Mouse (Mus musculus) erythroid progenitor cell, adult 5-6 weeks (primary cell): ENCODE measurements around the gene Zbtb12. TPM values are rescaled to one million over a fixed set of nuclear protein-coding genes. Genes with fewer than 3 reads are reported as not detected.
A peak's percentile ranks its signal among the peaks of the same experiment; 100 is the strongest.

Experiments used
- ATAC-seq: replicated peaks from 2 replicates; pipeline ENCODE4 v1.8.0; 2016; ENCODE audit warnings: moderate number of reproducible peaks, mild to moderate bottlenecking, moderate TSS enrichment, inconsistent platforms; ENCODE audit not compliant: poor library complexity, low FRiP score, severe bottlenecking
- total RNA-seq, 2 experiments: library from RNA; stranded (forward) in 1 of 2; stranded (reverse) in 1 of 2; fragments of 150-400 nt in 1 of 2; fragments of 186-747, 209-891 nt in 1 of 2; gene quantifications; 2 replicates each; pipeline versions ENCODE4 v1.2.3 to v1.2.4; 2015 to 2017; ENCODE audit warnings: low replicate concordance in 2 of 2

The Zbtb12 gene
- total RNA-seq, 2 experiments from 2014 or later: not detected

DNA sequence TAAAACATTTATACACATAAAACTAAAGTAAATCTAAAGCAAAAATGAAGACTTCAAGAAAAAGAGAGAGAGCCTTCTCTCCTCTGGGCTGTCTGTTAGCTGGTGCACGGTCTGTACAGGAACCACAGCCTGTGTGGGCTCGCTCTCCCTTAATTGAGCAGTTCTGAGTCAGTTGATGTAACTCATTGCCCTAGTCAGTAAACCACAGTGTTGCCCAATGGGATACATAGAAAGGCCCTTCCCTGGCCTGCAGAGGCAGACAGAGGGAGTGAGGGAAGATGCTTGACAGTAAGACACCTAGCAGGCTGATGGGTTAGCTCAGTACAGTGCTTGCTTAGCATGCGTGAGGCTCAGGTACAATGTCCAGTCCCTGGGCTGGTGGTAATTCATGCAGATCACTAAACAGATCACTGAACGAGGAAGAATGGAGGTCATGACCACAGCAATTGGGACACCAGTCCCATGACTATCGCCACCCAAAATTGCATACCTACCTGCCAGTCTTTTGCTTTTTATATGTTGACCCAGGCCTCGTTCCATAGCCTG is 58.8 kb downstream of the Zbtb12 start:
- no peak for ATAC-seq

DNA sequence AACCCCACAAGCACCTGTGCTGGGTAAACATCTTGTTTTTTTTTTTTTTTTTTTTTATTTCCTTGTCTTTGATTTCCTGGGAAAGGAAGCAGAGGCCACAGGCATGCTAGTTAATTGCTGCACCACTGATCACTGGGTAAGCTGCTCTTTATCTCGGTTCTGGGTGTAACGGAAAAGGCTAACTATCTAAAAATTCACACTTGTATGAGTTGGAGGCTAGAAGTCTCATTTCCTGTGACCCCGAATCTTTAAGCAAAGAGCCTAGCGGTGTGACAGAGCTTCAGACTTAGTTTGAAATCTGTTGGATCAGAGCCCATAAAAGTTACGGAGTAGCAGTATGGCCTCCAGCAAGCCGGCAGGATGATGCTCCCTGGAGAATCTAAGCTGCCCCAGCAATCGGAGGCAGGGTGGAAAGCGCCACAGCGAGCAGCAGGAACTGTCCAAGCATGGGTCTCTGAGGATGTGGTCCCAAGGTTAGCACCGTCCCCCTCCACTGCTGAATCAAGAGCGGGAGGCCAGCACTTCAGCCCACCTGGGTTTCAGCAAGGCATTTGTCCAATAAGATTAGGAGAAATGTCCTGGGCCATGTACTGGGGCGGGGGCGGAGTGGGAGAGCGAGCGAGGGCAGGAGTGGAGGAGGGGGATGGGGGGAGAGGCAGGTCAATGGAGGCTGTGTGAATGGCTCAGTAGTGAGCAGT is 62.2 kb downstream of the Zbtb12 start:
- peak; percentile 46; the same call in 1 of the 2 replicates for ATAC-seq

DNA sequence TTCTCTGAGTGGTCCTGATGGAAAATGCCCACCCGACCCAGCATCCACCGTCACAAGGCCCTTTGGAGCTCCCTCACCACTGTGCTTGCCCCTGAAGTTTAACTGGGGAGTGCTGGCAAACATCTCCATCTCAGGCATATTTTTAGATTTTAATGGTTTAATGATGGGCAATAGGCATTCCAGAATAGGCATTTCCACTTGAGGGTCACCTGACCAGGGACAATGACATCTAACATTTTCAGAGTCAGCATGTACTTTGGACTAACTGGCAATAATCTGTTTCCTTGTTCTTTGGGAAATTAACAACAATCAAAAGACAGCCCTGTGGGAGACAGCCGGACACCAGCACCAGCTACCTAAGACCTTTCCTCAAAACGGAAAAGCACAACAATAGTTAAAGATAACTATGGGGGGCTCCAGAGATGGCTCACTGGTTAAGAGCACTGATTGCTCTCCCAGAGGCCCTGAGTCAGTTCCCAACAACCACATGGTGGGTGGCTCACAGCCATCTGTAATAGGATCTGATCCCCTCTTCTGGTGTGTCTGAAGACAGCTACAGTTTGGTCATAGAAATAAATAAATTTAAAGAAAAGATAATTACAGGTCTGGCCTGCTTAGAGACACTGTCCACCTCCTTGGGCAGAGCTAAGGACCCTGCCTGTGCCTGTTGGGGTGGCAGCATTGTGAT is 64.0 kb downstream of the Zbtb12 start:
- no peak for ATAC-seq

DNA sequence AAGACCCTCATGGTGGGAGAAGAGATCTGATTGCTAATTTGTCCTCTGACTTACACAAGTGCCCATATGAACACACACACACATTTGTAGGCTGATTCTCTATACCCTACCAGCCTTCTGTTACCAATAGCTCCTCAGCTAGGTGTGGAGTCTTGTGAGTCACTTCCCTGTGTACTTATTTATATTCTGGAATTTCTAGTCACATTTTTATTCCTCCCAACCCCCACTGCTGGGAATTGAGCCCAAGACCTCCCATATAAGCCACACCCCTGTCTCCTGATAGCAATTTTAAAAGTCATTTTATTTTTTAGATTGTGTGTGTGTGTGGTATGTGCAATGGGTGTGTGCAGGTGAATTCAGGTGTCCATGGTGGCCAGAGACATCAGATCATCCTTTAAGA is 65.1 kb downstream of the Zbtb12 start:
- ATAC-seq: no peak

Other genes with a start within 250 kb of the Zbtb12 start
Only the 30 nearest of the 38 such genes appear.
- not detected in 2 replicates for gene Tnxb, start 208.9 kb upstream of the Zbtb12 start, total RNA-seq (2015; ENCODE audit: low replicate concordance)
- not detected in 2 replicates for gene Tnxb, start 208.9 kb upstream of the Zbtb12 start, total RNA-seq (2017; ENCODE audit: low replicate concordance)
- gene C4b, start 135.6 kb upstream of the Zbtb12 start, total RNA-seq (2015; ENCODE audit: low replicate concordance): 0.36 TPM in 1 of 2 replicates, not detected in the other
- under 0.01 and 2.1 TPM in 2 replicates for gene C4b, start 135.6 kb upstream of the Zbtb12 start, total RNA-seq (2017; ENCODE audit: low replicate concordance)
- not detected in 2 replicates for gene Cyp21a1, start 74.9 kb upstream of the Zbtb12 start, total RNA-seq (2015; ENCODE audit: low replicate concordance)
- gene Cyp21a1, start 74.9 kb upstream of the Zbtb12 start, total RNA-seq (2017; ENCODE audit: low replicate concordance): not detected in 2 replicates
- gene Stk19, start 42.5 kb upstream of the Zbtb12 start, total RNA-seq (2015; ENCODE audit: low replicate concordance): 12.6 and 18.0 TPM in 2 replicates
- gene Stk19, start 42.5 kb upstream of the Zbtb12 start, total RNA-seq (2017; ENCODE audit: low replicate concordance): 20.5 and 22.2 TPM in 2 replicates
- 49.4 and 52.0 TPM in 2 replicates for gene Dxo, start 42.5 kb upstream of the Zbtb12 start, total RNA-seq (2015; ENCODE audit: low replicate concordance)
- 13.4 and 26.7 TPM in 2 replicates for gene Dxo, start 42.5 kb upstream of the Zbtb12 start, total RNA-seq (2017; ENCODE audit: low replicate concordance)
- 11.3 and 25.6 TPM in 2 replicates for gene Skiv2l, start 29.3 kb upstream of the Zbtb12 start, total RNA-seq (2015; ENCODE audit: low replicate concordance)
- gene Skiv2l, start 29.3 kb upstream of the Zbtb12 start, total RNA-seq (2017; ENCODE audit: low replicate concordance): 48.5 and 60.0 TPM in 2 replicates
- 31.9 and 52.3 TPM in 2 replicates for gene Nelfe, start 29.1 kb upstream of the Zbtb12 start, total RNA-seq (2015; ENCODE audit: low replicate concordance)
- gene Nelfe, start 29.1 kb upstream of the Zbtb12 start, total RNA-seq (2017; ENCODE audit: low replicate concordance): 18.5 and 30.7 TPM in 2 replicates
- gene Cfb, start 17.0 kb upstream of the Zbtb12 start, total RNA-seq (2015; ENCODE audit: low replicate concordance): 9.2 TPM in 1 of 2 replicates, not detected in the other
- gene Cfb, start 17.0 kb upstream of the Zbtb12 start, total RNA-seq (2017; ENCODE audit: low replicate concordance): not detected in 2 replicates
- not detected in 2 replicates for gene Gm20547, start 2.6 kb downstream of the Zbtb12 start, total RNA-seq (2015; ENCODE audit: low replicate concordance)
- not detected in 2 replicates for gene Gm20547, start 2.6 kb downstream of the Zbtb12 start, total RNA-seq (2017; ENCODE audit: low replicate concordance)
- 15.5 and 23.5 TPM in 2 replicates for gene C2, start 18.8 kb downstream of the Zbtb12 start, total RNA-seq (2015; ENCODE audit: low replicate concordance)
- gene C2, start 18.8 kb downstream of the Zbtb12 start, total RNA-seq (2017; ENCODE audit: low replicate concordance): 1.8 TPM in 1 of 2 replicates, not detected in the other
- 15.1 and 28.5 TPM in 2 replicates for gene Ehmt2, start 19.0 kb downstream of the Zbtb12 start, total RNA-seq (2015; ENCODE audit: low replicate concordance)
- gene Ehmt2, start 19.0 kb downstream of the Zbtb12 start, total RNA-seq (2017; ENCODE audit: low replicate concordance): 7.0 and 8.3 TPM in 2 replicates
- not detected in 2 replicates for gene Slc44a4, start 35.0 kb downstream of the Zbtb12 start, total RNA-seq (2015; ENCODE audit: low replicate concordance)
- gene Slc44a4, start 35.0 kb downstream of the Zbtb12 start, total RNA-seq (2017; ENCODE audit: low replicate concordance): not detected in 2 replicates
- 3.8 and 5.0 TPM in 2 replicates for gene Neu1, start 51.8 kb downstream of the Zbtb12 start, total RNA-seq (2015; ENCODE audit: low replicate concordance)
- 3.9 and 5.1 TPM in 2 replicates for gene Neu1, start 51.8 kb downstream of the Zbtb12 start, total RNA-seq (2017; ENCODE audit: low replicate concordance)
- 2.5 and 4.0 TPM in 2 replicates for gene Hspa1b, start 79.8 kb downstream of the Zbtb12 start, total RNA-seq (2015; ENCODE audit: low replicate concordance)
- 1.0 and 3.3 TPM in 2 replicates for gene Hspa1b, start 79.8 kb downstream of the Zbtb12 start, total RNA-seq (2017; ENCODE audit: low replicate concordance)
- gene Gm20481, start 90.4 kb downstream of the Zbtb12 start, total RNA-seq (2015; ENCODE audit: low replicate concordance): not detected in 2 replicates
- gene Gm20481, start 90.4 kb downstream of the Zbtb12 start, total RNA-seq (2017; ENCODE audit: low replicate concordance): not detected in 2 replicates
- gene Hspa1a, start 92.7 kb downstream of the Zbtb12 start, total RNA-seq (2015; ENCODE audit: low replicate concordance): 1.4 TPM in 1 of 2 replicates, not detected in the other
- 0.30 and 4.6 TPM in 2 replicates for gene Hspa1a, start 92.7 kb downstream of the Zbtb12 start, total RNA-seq (2017; ENCODE audit: low replicate concordance)
- not detected in 2 replicates for gene Hspa1l, start 93.2 kb downstream of the Zbtb12 start, total RNA-seq (2015; ENCODE audit: low replicate concordance)
- not detected in 2 replicates for gene Hspa1l, start 93.2 kb downstream of the Zbtb12 start, total RNA-seq (2017; ENCODE audit: low replicate concordance)
- 76.0 and 78.4 TPM in 2 replicates for gene Lsm2, start 102.4 kb downstream of the Zbtb12 start, total RNA-seq (2015; ENCODE audit: low replicate concordance)
- 23.0 and 27.6 TPM in 2 replicates for gene Lsm2, start 102.4 kb downstream of the Zbtb12 start, total RNA-seq (2017; ENCODE audit: low replicate concordance)
- 156 and 173 TPM in 2 replicates for gene Vars, start 121.5 kb downstream of the Zbtb12 start, total RNA-seq (2015; ENCODE audit: low replicate concordance)
- 144 and 198 TPM in 2 replicates for gene Vars, start 121.5 kb downstream of the Zbtb12 start, total RNA-seq (2017; ENCODE audit: low replicate concordance)
- not detected in 2 replicates for gene Vwa7, start 137.1 kb downstream of the Zbtb12 start, total RNA-seq (2015; ENCODE audit: low replicate concordance)
- 0.39 and 0.53 TPM in 2 replicates for gene Vwa7, start 137.1 kb downstream of the Zbtb12 start, total RNA-seq (2017; ENCODE audit: low replicate concordance)
- gene Sapcd1, start 148.5 kb downstream of the Zbtb12 start, total RNA-seq (2015; ENCODE audit: low replicate concordance): 1.7 and 10.8 TPM in 2 replicates
- 1.4 TPM in 1 of 2 replicates, not detected in the other for gene Sapcd1, start 148.5 kb downstream of the Zbtb12 start, total RNA-seq (2017; ENCODE audit: low replicate concordance)
- gene Msh5, start 167.3 kb downstream of the Zbtb12 start, total RNA-seq (2015; ENCODE audit: low replicate concordance): 36.9 and 39.6 TPM in 2 replicates
- 27.3 and 50.9 TPM in 2 replicates for gene Msh5, start 167.3 kb downstream of the Zbtb12 start, total RNA-seq (2017; ENCODE audit: low replicate concordance)
- 91.0 and 110 TPM in 2 replicates for gene Clic1, start 170.5 kb downstream of the Zbtb12 start, total RNA-seq (2015; ENCODE audit: low replicate concordance)
- gene Clic1, start 170.5 kb downstream of the Zbtb12 start, total RNA-seq (2017; ENCODE audit: low replicate concordance): 68.3 and 95.5 TPM in 2 replicates
- 2.1 TPM in 1 of 2 replicates, not detected in the other for gene Ddah2, start 179.6 kb downstream of the Zbtb12 start, total RNA-seq (2015; ENCODE audit: low replicate concordance)
- 1.5 and 5.6 TPM in 2 replicates for gene Ddah2, start 179.6 kb downstream of the Zbtb12 start, total RNA-seq (2017; ENCODE audit: low replicate concordance)
- gene Ly6g6c, start 185.9 kb downstream of the Zbtb12 start, total RNA-seq (2015; ENCODE audit: low replicate concordance): not detected in 2 replicates
- gene Ly6g6c, start 185.9 kb downstream of the Zbtb12 start, total RNA-seq (2017; ENCODE audit: low replicate concordance): not detected in 2 replicates
- gene Mpig6b, start 186.7 kb downstream of the Zbtb12 start, total RNA-seq (2015; ENCODE audit: low replicate concordance): 1.1 TPM in 1 of 2 replicates, not detected in the other
- gene Mpig6b, start 186.7 kb downstream of the Zbtb12 start, total RNA-seq (2017; ENCODE audit: low replicate concordance): not detected in 2 replicates
- not detected in 2 replicates for gene Ly6g6e, start 197.4 kb downstream of the Zbtb12 start, total RNA-seq (2015; ENCODE audit: low replicate concordance)
- not detected in 2 replicates for gene Ly6g6e, start 197.4 kb downstream of the Zbtb12 start, total RNA-seq (2017; ENCODE audit: low replicate concordance)
- gene Ly6g6d, start 198.6 kb downstream of the Zbtb12 start, total RNA-seq (2015; ENCODE audit: low replicate concordance): not detected in 2 replicates
- gene Ly6g6d, start 198.6 kb downstream of the Zbtb12 start, total RNA-seq (2017; ENCODE audit: low replicate concordance): not detected in 2 replicates
- gene Ly6g6f, start 206.1 kb downstream of the Zbtb12 start, total RNA-seq (2015; ENCODE audit: low replicate concordance): 3.8 TPM in 1 of 2 replicates, not detected in the other
- gene Ly6g6f, start 206.1 kb downstream of the Zbtb12 start, total RNA-seq (2017; ENCODE audit: low replicate concordance): not detected in 2 replicates
- gene Abhd16a, start 209.8 kb downstream of the Zbtb12 start, total RNA-seq (2015; ENCODE audit: low replicate concordance): 98.5 and 106 TPM in 2 replicates
- gene Abhd16a, start 209.8 kb downstream of the Zbtb12 start, total RNA-seq (2017; ENCODE audit: low replicate concordance): 84.5 and 97.3 TPM in 2 replicates